Mouse (Mus musculus) C2C12 (cell line): Measurements from ENCODE around the gene Xndc1. TPM values are rescaled to one million over a fixed set of nuclear protein-coding genes. Genes with fewer than 3 reads are reported as not detected.
A peak's percentile ranks its signal among the peaks of the same experiment; 100 is the strongest.

ENCODE experiments used
- H3K27me3 ChIP-seq: one replicate; pipeline ENCODE4 v1.6.1; 2011; ENCODE audit not compliant: control insufficient read depth, insufficient read depth, insufficient read length
- H3K36me3 ChIP-seq: one replicate; pipeline ENCODE4 v1.6.1; 2011; ENCODE audit not compliant: control insufficient read depth, insufficient read depth
- H3K4me3 ChIP-seq: one replicate; pipeline ENCODE4 v1.5.1; 2011; ENCODE audit warnings: mild to moderate bottlenecking, control low read depth; ENCODE audit not compliant: poor library complexity, insufficient read depth, severe bottlenecking
- H3K79me2 ChIP-seq: one replicate; pipeline ENCODE4 v1.6.1; 2011; ENCODE audit not compliant: control insufficient read depth, insufficient read depth
- H3K79me3 ChIP-seq: one replicate; pipeline ENCODE4 v1.6.1; 2011; ENCODE audit warnings: low read depth, control low read depth
- H3ac ChIP-seq: one replicate; pipeline ENCODE3; 2011; ENCODE audit warnings: low read depth; ENCODE audit not compliant: control insufficient read depth, insufficient read length
- CEBPB ChIP-seq: IDR thresholded peaks from one replicate; pipeline ENCODE4 v1.6.1; 2011; ENCODE audit warnings: low read depth, mild to moderate bottlenecking, control low read depth, moderate library complexity
- CTCF ChIP-seq: IDR thresholded peaks from one replicate; pipeline ENCODE4 v1.5.1; 2011; ENCODE audit not compliant: control insufficient read depth, insufficient read depth, insufficient read length
- FOSL1 ChIP-seq: IDR thresholded peaks from one replicate; pipeline ENCODE4 v1.8.0; 2011; ENCODE audit warnings: mild to moderate bottlenecking, low read length; ENCODE audit not compliant: poor library complexity, insufficient read depth, severe bottlenecking
- MAX ChIP-seq: IDR thresholded peaks from one replicate; pipeline ENCODE4 v1.6.1; 2011; ENCODE audit warnings: mild to moderate bottlenecking, control low read depth
- MYOD1 ChIP-seq: IDR thresholded peaks from one replicate; pipeline ENCODE4 v1.6.1; 2011; ENCODE audit warnings: low read depth; ENCODE audit not compliant: control insufficient read depth, insufficient read length
- MYOG ChIP-seq: IDR thresholded peaks from one replicate; pipeline ENCODE4 v1.6.1; 2011; ENCODE audit not compliant: control insufficient read depth, insufficient read length; ENCODE audit errors: extremely low read depth
- USF1 ChIP-seq: IDR thresholded peaks from one replicate; pipeline ENCODE4 v1.6.1; 2011; ENCODE audit warnings: low read depth, mild to moderate bottlenecking, control low read depth, moderate library complexity
- polyA plus RNA-seq: library from polyadenylated mRNA; unstranded; fragments of >200 nt; fragmentation: generic; extraction: Trizol; gene quantifications from one replicate; pipeline ENCODE4 v1.2.1, GENCODE M21; 2012; ENCODE audit warnings: missing spikeins

The Xndc1 gene
- polyA plus RNA-seq, 1 experiment, result 13.2 TPM

DNA sequence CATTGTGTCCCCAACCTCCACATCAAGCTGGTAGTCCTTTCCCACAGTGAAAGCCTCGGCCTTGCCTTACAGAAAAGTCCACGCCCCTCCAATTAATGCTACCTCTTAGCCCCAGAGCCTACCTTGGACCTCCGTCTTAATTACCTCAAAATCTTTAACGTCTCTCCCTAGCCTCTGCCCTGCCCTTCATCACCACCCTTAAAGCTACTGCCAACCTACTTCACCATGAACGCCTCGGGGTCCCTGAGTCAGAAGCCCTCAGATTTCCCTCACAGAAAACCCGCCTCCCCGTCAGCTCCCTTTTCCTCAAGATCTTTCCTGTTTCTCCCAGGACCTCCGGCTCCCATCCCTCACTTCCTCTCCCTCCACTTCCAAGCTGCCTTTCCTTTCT, 661 bp upstream of the Xndc1 start:
- peak overlapping the region; percentile 56 for H3K4me3 ChIP-seq
- peak overlapping the region; percentile 63 for H3ac ChIP-seq
- TF ChIP-seq FOSL1 (no peak), CTCF (no peak), MAX (no peak), MYOD1 (no peak), MYOG (no peak), USF1 (no peak), CEBPB (no peak)
- H3K79me2 ChIP-seq, result peaks cover 63% of the 10 kb centered on the region
- peaks cover 37% of the 10 kb centered on the region for H3K79me3 ChIP-seq
- H3K27me3 ChIP-seq, result no peaks in the 10 kb centered on the region
- peaks cover 12% of the 10 kb centered on the region for H3K36me3 ChIP-seq

GRCm38 (mm10) chr7:102066363-102066762, 1.1 kb downstream of the Xndc1 start:
- Histone ChIP-seq H3K79me3 (peaks cover 32% of the 10 kb centered on the region), H3K4me3 (peak overlapping the region; percentile 56), H3K79me2 (peaks cover 49% of the 10 kb centered on the region), H3ac (peak overlapping the region; percentile 44), H3K27me3 (no peaks in the 10 kb centered on the region), H3K36me3 (peaks cover 7% of the 10 kb centered on the region)
- no peak for TF ChIP-seq CEBPB
- TF ChIP-seq MYOD1, result no peak
- no peak for TF ChIP-seq MYOG
- TF ChIP-seq MAX, result no peak
- TF ChIP-seq USF1, result peak; percentile 27

DNA sequence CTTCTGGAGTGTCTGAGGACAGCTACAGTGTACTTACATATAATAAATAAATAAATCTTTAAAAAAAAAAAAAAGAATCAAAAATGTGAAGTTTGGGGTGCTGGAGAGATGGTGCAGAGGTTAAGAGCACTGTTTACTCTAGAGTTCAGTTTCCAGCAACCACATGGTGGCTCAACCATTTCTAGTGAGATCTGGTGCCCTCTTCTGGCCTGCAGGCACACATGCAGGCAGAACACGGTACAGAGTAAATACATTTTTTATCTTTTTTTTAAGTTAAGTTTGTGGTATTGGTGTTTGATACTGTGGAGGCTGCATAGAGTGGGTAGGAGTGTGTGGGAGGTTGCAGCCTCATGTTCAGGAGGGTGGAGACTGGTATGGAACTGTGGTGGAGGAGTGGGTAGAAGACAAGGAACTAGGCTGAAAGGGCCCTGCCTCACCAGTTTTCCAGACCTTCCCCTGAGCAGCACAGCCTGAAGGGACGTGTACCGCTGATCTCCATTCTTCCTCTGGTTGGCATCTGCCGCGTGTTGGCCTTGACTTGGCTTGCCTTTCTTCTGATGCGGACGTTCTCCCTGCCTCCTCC, 11.5 kb downstream of the Xndc1 start:
- Histone ChIP-seq H3K79me2 (no peaks in the 10 kb centered on the region), H3K79me3 (no peaks in the 10 kb centered on the region), H3K4me3 (no peak overlapping the region), H3K36me3 (peaks cover 45% of the 10 kb centered on the region), H3K27me3 (no peaks in the 10 kb centered on the region), H3ac (no peak overlapping the region)
- TF ChIP-seq CTCF (peak; percentile 6), MAX (no peak)

GRCm38 (mm10) chr7:102078517-102078916, 13.2 kb downstream of the Xndc1 start:
- Histone ChIP-seq H3ac (no peak overlapping the region), H3K79me3 (no peaks in the 10 kb centered on the region), H3K27me3 (no peaks in the 10 kb centered on the region), H3K36me3 (peaks cover 45% of the 10 kb centered on the region), H3K79me2 (no peaks in the 10 kb centered on the region), H3K4me3 (no peak overlapping the region)
- TF ChIP-seq FOSL1 (no peak), USF1 (no peak), CEBPB (no peak), MAX (no peak), MYOG (no peak), MYOD1 (no peak), CTCF (no peak)

- no peak for TF ChIP-seq FOSL1
- H3K36me3 ChIP-seq, result peaks cover 39% of the 10 kb centered on the region
Measured at GRCm38 (mm10) chr7:102080311-102080710, 15.0 kb downstream of the Xndc1 start.

DNA sequence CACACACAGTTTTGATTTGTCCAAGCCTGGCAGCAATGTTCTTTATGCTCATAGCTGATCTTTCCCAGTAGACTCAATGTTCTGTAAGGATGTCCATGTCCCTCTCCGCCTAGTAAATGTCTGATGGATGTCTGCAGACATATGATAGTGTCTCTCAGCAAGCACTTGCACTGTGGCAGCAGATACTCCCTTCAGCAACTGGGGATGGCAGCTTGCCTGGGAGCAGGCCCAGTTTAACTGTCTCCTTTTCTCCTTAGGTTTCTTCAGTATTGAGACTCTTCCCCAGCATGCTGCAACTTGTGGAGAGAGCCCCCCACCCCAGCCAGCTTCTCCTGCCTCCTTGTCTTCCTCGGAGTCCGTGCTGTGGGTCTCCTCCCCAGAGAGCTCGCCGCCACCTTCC, 16.5 kb downstream of the Xndc1 start:
- Histone ChIP-seq H3K27me3 (no peaks in the 10 kb centered on the region), H3K79me3 (no peaks in the 10 kb centered on the region), H3K4me3 (no peak overlapping the region), H3ac (no peak overlapping the region), H3K36me3 (peaks cover 35% of the 10 kb centered on the region), H3K79me2 (no peaks in the 10 kb centered on the region)
- TF ChIP-seq MAX (no peak), FOSL1 (no peak), CTCF (no peak), USF1 (no peak), MYOG (no peak), MYOD1 (no peak), CEBPB (no peak)

More at GRCm38 (mm10) chr7:102080311-102080710, 15.0 kb downstream of the Xndc1 start:
- Histone ChIP-seq H3ac (no peak overlapping the region), H3K79me2 (no peaks in the 10 kb centered on the region), H3K27me3 (no peaks in the 10 kb centered on the region), H3K4me3 (no peak overlapping the region), H3K79me3 (no peaks in the 10 kb centered on the region)
